Mouse (Mus musculus): Measurements from ENCODE around the gene Rcor1.
A peak's percentile ranks its signal among the peaks of the same experiment; 100 is the strongest.

The Rcor1 gene

DNA sequence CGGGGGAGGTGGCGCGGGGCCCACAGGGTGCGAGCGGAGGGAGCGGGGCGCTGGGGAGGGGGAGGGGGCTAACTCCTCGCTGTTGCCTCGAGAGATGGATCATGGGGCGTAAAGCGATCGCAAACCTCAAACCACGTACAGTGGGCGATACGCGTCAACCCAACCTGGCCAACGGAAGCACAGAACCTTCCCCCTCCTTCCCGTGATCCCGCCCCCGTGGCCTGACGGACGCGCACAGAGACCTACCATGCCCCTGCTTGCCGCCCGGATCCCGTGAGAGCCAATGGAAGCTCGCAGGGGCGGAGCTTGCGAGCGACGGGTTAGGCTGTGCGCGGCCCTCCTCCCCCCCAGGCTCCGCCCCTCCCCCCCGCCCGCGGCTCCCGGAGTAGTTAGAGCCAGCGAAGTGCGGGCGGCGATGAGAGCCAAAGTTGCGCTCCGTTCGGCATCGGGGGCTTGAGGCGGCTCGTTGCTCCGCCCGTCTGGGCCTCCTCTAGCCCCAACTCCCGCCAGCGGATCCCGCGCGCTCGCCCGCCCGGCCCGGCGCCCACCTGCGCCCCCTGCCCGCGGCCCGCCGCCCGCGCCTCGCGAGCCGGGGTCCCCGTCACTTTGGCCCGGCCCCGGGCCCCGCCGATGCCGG is at the start of gene Rcor1:
Gene Rcor1 (plus strand): TSS at position 376 of the 637 bp plus-strand sequence.
- DNase-seq (ENCODE audit: low read depth, low spot score) = peak; percentile 99

DNA sequence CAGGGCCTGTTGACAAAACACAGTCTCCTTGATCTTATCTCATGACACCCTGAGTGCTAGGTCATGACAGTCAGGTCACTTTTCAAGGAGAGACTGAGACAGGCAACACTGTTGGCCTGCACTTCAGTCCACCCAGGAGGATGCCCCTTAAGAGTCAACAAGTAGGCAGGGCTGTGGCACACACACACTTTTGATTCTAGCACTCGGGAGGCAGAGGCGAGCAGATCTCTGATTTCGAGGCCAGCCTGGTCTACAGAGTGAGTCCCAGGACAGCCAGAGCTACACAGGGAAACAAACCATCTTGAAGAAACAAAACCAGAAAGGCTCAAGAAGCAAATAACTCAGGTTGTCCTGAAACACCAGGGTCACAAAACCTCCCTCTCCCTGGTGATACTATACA is 49.7 kb upstream of the Rcor1 start:
- DNase-seq (ENCODE audit: low read depth, low spot score) = no peak

DNA sequence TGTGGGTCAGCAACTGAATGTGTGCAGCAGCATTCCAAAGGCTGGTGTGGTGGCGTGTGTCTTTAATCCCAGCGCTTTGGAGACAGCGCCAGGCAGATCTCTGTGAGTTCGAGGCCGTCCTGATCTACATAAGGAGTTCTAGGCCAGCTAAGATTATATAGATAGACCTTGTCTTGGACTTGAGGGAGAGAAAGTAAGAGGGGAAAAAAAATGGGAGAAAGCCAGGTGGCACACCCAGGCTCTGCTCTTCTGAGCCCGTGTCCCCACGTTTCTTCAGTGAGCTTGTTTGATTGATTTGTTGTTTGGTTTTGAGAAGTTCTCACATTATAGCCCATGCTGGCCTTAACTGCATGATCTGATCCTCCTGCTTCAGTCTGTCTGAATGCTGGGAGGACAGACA is 48.7 kb upstream of the Rcor1 start:
- no peak for DNase-seq (ENCODE audit: low read depth, low spot score)

DNA sequence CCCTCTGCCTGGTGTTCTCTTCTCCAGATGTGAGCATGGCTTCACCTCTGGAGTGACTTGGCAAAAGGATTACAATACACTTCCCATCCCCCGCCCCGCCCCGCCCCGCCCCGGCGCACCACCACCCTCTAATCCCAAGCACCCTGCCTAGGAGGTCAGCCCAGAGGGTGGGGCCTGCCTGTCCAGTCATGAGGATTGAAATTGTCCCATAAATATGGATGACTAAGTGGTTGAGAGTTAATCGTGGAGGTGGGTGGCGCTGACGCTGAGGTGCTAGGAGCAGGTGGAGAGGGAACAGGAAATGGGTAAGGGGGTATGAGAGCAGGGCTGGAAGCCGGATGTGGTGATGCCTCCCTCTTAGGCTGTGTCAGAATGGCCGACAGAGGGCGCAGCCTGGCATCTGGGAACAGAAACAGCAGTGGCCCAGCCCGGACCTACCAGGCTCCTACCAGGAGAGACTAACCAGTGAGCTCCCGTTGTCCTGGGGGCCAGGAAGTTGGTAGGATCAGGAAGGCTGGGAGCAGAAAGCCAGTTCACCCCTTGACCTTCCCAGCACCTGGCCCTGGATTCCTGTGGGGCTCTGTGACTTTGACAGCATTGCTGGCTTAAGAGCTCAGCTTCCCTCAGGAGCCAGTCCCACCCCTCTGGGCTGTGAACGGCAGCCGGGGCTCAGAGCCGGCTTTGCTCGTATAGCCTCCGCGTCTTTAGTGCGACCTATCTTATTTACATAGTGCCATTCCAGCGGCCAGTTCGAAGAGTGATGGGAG is 47.6 kb upstream of the Rcor1 start:
- peak; percentile 85 for DNase-seq (ENCODE audit: low read depth, low spot score)

DNA sequence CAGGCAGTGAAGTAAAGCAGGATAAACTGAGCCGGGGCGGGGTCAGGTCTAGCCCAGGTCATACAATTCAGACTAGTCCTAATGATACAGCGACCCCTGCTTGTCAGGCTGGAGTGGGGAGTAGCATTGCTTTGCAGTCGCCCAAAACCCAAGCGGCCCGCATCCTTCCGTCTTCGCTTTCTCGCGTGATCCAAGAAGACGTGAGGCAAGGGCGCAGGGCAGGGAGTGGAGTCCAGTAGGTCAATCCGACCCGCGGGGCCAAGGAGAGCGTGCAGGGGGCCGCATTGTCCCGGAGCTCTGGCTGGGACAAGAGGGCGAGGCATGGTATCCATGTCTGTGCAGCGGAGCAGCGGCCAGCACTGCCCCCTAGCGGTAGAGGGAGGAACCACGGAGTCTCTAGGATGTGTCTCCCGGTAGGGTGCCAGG is 47.0 kb upstream of the Rcor1 start:
- peak; percentile 87 for DNase-seq (ENCODE audit: low read depth, low spot score)

DNA sequence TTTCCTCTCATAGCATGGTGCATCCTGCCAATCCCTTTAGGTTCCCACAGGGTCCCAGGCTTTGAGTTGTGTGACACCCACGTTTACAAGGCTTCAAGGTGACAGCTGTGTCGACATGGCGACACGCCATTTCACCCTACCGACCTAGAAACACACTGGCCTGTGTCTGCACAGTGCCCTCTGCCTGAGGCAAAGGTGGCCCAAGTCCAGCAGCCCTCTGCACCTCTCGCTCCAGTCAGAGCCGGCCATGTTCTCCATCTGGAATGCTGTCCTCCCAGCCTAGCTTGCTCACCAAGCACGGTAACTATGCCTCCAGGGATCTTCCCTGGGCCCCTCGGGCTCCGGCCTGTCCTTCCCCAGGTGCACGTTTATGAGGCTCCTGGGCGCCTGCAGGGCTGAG is 46.4 kb upstream of the Rcor1 start:
- no peak for DNase-seq (ENCODE audit: low read depth, low spot score)

DNA sequence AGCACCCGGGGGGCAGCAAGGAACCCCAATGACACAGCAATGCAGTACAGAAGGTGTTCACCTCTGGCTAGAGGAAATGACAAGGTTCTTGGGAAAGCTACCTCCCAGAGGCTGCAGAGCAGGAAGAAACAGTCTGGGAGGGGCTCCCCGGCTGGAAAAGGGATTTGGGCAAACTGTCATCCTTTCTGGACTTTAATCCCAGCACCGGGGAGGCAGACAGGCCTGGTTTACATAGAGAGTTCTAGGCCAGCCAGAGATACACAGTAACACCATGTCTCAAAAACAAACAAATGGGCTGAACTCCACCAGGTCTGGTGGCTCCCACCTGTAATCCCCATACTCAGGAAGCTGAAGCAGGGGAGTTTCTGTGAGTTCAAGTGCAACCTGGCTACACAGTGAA is 45.9 kb upstream of the Rcor1 start:
- no peak for DNase-seq (ENCODE audit: low read depth, low spot score)

DNA sequence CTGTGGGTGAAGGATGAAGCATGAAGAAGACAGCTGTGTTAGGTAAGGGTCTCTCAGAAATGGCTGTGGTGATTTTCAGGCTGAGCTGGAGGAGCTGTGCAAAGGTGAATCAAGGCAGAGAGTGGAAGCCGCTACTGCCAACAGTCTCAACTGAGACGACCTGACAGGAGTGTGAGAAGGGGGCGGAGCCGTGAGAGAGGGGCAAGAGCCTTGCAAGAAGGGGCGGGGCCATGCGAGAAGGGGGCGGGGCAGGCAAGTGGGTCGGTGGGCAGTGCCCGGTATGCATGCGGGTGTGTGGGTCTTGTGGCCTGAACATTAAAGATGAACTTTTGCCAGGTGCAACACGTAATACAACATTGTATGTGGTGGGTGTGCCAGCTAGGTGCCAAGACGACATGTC is 44.5 kb upstream of the Rcor1 start:
- DNase-seq (ENCODE audit: low read depth, low spot score) = no peak

DNA sequence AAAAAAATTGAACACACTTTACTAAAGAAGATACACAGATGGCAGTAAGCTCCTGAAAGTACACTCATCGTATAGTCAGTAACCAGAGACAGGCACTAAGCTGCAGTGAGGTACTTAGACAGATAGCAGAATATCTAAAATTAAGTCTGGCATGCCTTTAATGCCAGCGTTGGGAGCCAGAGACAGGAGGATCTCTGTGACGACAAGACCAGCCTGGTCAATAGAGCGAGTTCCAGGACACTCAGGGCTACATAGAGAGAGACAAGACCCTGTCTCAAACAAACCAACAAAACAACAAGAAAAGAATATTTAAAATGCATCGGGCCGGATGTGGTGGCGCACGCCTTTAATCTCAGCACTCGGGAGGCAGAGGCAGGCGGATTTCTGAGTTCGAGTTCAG is 41.1 kb upstream of the Rcor1 start:
- DNase-seq (ENCODE audit: low read depth, low spot score) = no peak

DNA sequence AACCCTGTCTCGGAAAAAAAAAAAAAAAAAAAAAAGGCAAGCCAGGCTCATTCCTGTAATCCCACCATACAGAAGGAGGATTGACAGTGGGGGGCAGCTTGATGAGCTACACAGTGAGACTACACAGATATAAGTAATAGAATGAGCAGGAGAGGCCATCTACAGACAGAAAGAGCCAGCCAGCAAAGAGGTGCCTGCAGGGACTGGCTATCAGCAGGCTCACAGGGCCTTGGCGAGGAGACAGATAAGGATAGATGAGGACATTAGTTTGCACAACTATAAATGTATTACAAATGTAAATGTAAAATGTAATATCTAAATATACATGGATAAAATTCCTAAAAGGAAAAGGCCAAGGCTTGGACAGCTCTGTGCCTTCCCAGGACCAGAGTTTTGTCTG is 39.3 kb upstream of the Rcor1 start:
- no peak for DNase-seq (ENCODE audit: low read depth, low spot score)

DNA sequence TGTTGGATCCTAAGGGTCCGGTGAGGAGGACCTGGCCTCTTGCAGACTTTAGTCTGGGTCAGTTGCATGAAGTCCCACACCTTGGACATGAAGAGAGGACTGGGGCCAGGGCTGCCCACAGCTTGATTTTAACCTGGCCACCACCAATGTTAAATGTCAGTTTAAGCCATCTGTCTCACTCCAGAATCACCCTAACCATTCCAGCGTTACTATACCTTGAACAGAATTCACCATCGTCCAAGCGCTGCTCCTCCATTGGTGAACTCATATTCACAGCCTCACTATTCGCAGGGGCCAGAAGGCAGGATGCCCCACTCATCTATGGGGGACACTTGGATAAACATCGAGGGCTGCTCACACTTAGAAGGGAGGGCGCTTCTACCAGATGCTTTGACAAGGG is 38.2 kb upstream of the Rcor1 start:
- no peak for DNase-seq (ENCODE audit: low read depth, low spot score)

DNA sequence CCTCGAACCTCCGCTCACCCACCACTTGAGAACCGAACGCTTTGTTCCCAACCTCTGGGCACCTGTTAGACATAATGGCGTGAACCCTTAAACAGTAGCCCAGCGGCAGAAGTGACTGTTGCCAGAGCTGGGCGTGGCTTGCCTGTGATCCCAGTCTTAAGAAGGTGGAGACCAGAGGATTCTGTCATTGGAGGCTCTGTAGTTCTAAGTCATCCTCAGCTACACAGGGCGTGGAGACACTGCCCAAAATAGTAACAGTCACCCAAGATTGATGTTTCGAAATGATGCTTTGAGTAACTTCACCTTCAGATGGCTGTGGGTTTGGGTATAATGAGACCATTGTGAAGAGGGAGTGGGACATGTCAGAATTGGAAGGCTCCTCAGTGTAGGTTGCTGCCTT is 35.0 kb upstream of the Rcor1 start:
- no peak for DNase-seq (ENCODE audit: low read depth, low spot score)

DNA sequence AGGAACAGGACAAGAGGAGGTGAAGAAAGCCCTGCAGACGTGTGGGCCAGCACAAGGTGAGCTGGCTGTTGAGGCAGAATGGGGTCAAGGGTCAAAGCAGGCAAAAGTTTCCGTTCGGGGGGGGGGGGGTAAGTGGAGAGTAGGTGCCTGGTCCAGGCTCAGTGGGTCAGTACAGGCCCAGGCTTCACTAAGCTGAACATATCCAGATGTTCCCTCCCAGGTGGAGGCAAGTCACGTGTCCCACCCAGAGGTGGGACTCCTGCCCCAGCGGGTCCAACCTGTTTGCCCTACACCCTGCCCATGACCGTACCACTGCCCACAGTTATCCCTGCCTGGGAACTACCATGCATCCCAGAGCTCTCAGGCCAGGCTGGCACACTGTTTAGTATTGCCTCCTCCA is 33.3 kb upstream of the Rcor1 start:
- no peak for DNase-seq (ENCODE audit: low read depth, low spot score)

DNA sequence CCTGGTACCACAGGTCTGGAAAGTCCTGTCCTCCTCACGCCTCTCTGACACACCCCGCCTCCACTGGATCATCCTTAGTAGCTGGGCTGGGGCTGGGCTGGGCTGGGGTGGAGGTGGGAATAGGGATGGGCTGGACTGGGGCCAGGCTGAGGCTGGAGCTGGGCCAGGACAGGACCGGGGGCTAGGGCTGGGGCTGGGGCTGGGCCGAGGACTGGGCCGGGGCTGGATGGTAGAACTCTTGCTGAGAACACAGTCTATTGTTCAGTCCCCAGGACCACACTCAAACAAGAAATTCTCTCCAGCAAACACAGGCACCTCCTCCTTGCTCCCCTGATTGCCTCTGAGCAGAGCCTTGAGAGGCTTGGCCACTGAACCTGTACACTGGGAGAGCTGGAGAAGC is 32.8 kb upstream of the Rcor1 start:
- no peak for DNase-seq (ENCODE audit: low read depth, low spot score)

DNA sequence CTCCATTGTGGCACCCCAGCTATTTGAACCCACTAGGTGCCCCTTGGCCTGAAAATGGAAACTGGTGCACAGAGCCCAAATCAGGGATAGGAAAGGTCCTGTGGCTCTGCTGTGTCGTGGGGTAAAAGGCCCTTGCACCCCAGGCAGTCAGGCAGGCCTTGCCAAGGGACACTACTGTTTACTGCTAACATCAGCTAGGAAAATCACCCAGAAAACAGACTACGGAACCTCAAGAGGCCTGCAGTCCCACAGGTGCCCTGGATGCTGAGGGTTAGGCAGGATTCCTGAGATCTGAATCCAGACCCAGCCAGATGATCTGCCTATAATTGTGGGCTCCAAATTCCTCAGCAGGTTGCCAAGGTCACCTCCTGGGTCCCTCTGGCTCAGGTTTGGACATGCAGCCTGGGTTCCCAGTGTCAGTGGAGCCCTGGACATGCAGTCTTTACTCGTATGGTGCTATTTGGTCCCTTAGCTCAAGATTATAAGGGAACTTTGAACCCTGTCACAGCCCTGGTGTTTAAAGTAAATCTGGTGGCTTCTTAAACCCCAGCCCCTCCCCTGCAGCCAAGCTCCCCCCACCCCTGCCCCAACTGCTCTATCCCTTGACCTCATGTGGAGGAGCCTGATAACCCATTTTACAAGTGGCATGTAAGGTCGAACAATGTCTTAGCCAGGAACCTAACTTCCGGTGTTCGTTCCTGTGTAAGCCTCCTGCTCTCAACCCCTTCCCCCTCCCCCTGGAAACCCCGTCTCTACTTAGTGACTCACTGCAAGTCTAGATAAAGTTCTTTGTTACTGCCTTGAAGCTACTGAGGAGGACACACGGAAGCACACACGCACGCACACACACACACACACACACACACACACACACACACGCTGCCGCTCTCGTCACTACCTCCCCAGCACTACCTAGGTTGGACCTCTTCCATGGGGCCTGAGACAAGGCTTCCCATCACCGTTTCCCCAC is 31.7 kb upstream of the Rcor1 start:
- DNase-seq (ENCODE audit: low read depth, low spot score) = no peak

DNA sequence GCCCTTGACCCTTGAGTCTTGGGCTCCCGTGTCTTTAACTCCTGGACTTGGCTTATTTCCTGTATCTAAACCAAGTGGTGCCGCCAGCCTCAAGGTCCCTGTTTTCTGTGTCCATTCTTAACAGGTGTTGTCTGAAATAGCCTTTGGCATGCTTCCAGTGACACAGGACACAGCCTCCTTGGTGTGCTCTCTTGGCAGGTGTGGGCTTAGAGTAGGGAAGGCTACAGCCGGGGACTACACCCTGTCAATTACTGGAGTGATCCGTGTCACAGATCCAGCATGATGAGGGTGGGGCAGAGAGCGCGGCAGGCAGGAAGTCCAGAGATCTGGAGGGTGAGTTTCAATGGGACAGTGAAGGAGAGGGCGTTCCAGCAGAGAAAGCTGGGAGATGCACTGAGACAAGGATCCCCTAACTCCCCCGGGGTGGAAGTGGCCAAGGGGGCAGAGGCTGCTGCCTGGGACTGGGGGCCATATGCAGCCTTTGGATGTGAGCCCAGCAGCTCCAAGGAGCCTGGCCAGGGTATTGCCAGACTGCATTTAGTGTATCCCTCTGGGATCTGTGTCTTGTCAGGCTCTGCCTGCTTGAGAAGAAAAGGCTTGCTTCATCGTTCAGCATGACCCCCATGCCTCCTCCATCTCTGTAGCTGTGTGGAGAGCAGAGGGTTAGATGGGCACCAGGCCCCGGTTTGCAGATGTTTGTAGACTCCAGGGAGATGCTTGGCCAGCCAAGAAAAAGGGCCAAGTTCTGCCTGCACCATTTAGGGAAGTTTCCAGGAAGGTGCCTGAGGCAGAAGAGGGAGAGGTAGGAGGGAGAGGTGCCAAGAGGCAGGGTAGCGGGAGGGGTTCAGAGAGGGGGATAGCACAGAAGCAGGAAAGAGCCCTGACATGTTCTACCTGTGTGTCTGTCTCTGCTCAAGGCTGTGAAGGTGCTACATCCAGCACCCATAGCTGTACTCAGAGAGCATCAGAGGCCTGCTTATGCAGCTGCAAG is 30.4 kb upstream of the Rcor1 start:
- DNase-seq (ENCODE audit: low read depth, low spot score) = no peak

DNA sequence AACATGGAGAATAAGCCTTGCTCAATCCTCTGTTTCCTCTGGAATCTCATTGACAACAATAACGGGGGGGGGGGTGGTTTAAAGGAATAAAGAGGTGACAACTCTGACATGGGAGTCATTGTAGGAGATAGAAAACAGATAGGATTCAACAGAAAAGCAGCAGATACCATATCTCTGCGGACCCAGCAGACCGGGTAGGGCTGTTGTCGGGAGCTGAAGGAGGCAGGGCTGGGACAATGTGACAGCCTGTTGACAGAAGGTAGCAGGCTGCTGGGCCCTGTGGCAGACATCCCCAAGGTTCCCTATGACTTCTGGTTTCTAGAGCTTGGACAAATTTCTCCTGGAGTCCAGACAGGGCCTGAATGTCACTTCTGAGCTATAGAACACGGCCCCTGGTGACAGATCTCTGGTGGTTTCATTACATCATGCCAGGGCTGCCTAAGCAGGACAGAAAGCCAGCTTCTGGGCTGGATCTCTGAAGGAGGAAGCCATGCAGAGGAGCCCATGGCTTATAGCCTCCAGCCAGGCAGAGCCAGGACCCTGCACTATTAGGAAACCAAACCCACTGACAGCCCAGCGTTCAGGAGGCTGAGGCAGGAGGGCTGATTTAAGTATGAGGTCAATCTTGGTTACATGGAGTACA is 29.4 kb upstream of the Rcor1 start:
- no peak for DNase-seq (ENCODE audit: low read depth, low spot score)

DNA sequence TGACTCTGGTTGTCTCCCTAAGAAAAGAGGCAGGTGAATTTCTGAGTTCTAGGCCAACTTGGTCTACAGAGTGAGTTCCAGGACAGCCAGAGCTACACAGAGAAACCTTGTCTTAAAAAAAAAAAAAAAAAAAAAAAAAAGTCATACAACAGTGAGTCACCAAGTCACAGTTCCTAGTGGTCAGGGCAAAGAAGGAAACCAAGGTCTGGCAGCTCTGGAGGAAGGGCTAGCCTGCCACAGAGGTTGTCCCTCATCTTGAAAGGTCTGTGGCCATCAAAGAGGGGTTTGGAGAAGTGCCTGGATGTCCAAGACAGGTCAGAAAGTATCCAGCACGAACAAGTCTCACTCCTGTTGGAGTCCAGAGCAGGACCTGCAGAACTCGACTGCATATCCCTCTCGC is 22.3 kb upstream of the Rcor1 start:
- DNase-seq (ENCODE audit: low read depth, low spot score) = no peak

DNA sequence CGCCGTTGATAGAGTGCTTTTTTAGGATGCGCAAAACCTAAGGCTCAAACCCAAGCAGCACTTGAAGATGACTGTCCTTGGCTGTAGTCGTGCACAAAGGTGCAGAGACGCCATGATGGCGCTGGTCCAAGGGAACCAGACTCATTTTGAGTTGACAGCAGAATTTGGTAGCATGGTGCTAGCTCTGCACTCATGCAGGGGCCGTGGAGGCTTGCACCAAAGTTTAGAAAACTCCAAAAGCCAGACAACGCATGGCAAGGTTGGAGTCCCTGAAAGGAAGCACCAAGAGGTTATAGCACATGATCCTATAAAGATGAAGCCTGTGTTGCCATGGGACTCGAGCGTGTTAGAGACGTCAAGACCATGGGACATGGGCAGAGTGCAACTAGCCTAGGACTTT is 21.1 kb upstream of the Rcor1 start:
- DNase-seq (ENCODE audit: low read depth, low spot score) = no peak

DNA sequence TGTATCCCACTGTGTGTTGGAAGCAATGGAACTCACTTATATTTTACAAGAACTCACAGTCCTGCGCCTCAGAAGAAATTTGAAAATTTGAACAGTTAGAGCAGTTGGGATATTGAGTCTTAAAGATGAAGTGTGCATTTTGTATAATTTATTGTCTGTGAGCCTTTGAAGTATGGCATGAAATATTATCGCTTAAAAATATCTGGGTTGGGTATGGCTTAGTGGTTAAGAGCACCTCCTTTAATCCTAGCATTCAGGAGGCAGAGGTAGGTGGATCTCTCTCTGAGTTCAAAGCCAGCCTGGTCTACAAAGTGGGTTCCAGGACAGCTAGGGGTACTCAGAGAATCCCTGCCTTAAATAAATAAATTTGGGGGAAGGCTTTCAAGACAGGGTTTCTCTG is 20.1 kb upstream of the Rcor1 start:
- no peak for DNase-seq (ENCODE audit: low read depth, low spot score)

DNA sequence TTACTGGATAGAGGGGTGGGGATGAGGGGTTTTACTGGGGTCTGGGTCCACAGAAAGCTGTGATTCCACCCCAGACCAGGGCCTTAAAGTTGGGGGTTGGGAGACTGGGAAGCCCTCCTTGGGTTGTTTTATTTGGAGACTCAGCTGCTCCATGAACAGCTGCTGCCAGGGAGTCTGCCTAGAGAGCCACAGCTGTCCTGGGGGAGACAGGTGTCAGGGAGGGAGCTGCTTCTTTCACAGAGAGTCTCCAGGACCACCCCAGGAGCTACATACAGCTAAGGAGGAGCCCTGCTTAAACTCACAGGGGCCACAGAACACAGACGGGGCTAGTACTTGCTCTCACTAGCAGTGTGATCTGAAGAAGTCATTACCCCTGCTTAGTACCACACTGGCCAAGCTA is 18.0 kb upstream of the Rcor1 start:
- no peak for DNase-seq (ENCODE audit: low read depth, low spot score)

Data from forelimb bud, embryonic 11.5 days (tissue).